Mouse (Mus musculus): Measurements from ENCODE around the gene Mansc1.

GRCm38 (mm10) chr6:134631947-134632687 lies at the start of gene Mansc1:
- TF ChIP-seq EP300 (IDR thresholded peaks at IDR 0.05; ENCODE audit: low read depth) (no peak), CTCF (IDR thresholded peaks at IDR 0.05; ENCODE audit: low read depth) (no peak)

Measured in heart, postnatal 0 days (tissue).